Mouse (Mus musculus) cerebellum, adult 11-12 months (tissue): ENCODE measurements around the gene Shf.
"Not testable (repeated sequence)": the region's sequence is repeated elsewhere in the genome, so short reads cannot be mapped to it uniquely, and the experiment has no call there.

ENCODE experiments used
- DNase-seq: peaks from one replicate; pipeline ENCODE4 v3.0.0; 2022

Gene Shf

GRCm38 (mm10) chr2:122368995-122369739, at the start of gene Shf:
Gene Shf (minus strand): TSS chr2:122369162.
- DNase-seq = peak; percentile 94

GRCm38 (mm10) chr2:122408928-122409327, 40.0 kb upstream of the Shf start:
- DNase-seq = no peak

DNA sequence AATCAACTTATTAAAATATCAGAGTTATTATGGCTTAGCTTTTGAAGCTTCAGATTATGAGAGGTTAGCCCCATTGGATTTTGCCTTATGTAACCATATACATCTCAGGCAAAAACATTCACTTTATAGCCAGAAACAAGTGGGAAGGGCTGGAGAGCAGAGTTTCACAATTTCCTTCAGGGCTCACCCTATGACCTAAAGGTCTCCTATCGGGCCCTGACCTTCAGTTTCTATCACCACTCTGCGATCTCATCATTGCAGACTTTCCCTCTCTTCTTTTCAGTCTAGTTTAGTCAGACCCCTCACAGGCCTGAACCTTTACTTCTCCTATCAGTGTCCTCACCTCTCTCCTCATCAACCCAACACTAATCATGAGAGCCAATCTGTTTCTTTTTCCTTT, 38.6 kb upstream of the Shf start:
- no peak for DNase-seq

- DNase-seq = no peak
Measured at GRCm38 (mm10) chr2:122396150-122396549, 27.2 kb upstream of the Shf start.

GRCm38 (mm10) chr2:122387135-122387534, 18.2 kb upstream of the Shf start:
- not testable (repeated sequence) for DNase-seq

- DNase-seq = no peak
Measured at GRCm38 (mm10) chr2:122385095-122385494, 16.1 kb upstream of the Shf start.

DNA sequence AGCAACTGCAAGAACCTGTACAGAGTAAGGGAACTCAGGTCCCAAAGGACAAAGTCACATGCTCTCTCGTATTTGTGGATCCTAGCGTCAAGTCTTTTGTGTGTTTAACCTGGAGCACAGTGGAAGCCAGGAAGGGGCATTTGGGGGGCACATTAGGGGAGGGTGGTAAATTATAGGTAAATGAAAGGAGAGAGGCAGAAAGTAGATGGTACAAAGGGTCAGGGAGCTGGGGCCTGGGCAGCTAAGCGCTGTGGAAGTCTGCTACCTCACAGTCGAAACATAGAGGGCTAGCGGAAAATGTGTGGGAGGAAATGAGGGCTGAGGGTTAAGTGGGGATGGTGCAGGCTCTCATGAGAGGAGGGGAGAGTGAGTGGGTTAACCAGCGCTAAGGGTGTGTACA, 13.2 kb upstream of the Shf start:
- no peak for DNase-seq

GRCm38 (mm10) chr2:122381329-122382103, 12.6 kb upstream of the Shf start:
- DNase-seq = peak; percentile 30

- DNase-seq = peak; percentile 72
Measured at GRCm38 (mm10) chr2:122380768-122381311, 11.9 kb upstream of the Shf start.

- peak; percentile 33 for DNase-seq
Measured at GRCm38 (mm10) chr2:122379292-122379650, 10.3 kb upstream of the Shf start.

DNA sequence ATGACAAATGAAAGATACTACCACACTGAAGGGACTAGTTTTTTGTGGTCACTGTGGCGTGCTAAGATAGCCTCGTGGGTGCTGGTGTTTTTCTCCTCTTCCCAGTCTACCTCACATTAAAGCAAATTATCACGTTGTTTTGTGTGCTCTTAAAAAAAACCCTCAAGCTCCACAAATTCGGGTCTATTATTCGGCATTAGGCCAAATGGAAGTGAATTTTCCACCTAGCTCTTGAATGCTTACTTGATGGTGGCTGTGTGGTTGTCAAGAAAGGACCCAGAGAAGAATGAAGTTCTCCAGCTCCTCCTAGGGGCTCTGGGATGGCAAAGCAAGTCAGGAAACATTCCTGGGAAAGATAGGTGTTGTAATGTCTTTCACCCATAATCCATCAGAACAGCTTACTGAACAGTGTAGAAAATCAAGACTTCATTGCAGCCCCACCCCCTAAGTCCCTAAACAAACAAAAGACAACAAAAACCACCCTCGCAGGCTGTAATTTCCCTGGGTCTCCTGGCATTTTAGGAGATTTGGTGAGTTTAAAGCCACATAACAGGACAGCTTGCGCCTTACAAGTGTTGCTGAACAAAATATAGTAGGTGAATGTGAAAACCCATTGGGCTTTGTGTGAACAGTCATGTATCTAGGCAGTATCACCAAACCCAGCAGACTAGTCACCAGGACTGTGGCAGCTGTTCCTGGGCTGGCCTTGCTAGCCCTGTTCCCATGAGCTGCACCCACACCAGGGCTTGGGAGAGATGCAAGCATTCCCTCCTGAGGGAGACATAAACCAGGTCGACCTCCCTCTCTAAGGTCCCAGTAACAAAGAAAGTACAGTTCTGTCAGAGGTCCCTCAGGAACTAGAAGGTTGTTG, 9.7 kb upstream of the Shf start:
- DNase-seq = peak; percentile 69

GRCm38 (mm10) chr2:122377751-122378246, 8.8 kb upstream of the Shf start:
- DNase-seq = no peak

GRCm38 (mm10) chr2:122377215-122377674, 8.3 kb upstream of the Shf start:
- DNase-seq = peak; percentile 97

GRCm38 (mm10) chr2:122376041-122376561, 7.1 kb upstream of the Shf start:
- DNase-seq = peak; percentile 68

GRCm38 (mm10) chr2:122375391-122375991, 6.5 kb upstream of the Shf start:
- DNase-seq = peak; percentile 97

GRCm38 (mm10) chr2:122374666-122375331, 5.8 kb upstream of the Shf start:
- peak; percentile 44 for DNase-seq

- DNase-seq = peak; percentile 30
Measured at GRCm38 (mm10) chr2:122374012-122374411, 5.0 kb upstream of the Shf start.

DNA sequence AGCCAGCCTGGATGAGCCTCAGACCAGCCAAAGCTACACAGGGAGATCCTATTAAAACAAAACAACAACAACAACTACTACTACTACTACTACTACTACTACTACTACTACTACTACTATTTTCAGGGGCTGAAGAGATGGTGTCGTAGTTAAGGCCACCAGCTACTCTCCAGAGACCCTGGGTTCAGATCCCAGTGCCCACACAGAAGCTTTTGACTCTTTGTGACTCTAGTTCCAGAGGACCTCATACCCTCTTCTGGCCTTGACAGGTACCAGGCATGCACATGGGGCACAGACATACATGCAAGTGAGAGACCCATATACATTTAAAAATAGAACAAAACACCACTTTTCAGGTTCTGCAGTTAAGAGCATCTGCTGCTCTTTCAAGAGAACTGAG, 3.6 kb upstream of the Shf start:
- no peak for DNase-seq

DNA sequence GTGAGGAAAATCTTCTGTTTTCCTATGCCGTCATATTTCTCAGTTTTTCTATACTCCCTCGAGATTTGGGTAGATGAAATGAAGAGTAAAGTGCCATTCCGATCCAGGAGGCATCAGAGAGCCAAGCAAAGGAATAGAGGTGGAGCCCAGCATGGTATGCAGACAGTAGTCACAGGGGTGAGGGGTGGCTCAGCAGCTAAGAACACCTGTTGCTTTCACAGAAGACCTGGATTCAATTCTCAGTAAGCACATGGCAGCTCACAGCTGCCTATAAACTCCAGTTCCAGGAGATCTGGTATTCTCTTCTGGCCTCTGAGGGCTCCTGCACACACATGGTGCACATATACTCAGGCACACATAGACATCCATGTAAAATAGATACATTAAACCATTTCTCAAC, 3.1 kb upstream of the Shf start:
- DNase-seq = peak; percentile 21

DNA sequence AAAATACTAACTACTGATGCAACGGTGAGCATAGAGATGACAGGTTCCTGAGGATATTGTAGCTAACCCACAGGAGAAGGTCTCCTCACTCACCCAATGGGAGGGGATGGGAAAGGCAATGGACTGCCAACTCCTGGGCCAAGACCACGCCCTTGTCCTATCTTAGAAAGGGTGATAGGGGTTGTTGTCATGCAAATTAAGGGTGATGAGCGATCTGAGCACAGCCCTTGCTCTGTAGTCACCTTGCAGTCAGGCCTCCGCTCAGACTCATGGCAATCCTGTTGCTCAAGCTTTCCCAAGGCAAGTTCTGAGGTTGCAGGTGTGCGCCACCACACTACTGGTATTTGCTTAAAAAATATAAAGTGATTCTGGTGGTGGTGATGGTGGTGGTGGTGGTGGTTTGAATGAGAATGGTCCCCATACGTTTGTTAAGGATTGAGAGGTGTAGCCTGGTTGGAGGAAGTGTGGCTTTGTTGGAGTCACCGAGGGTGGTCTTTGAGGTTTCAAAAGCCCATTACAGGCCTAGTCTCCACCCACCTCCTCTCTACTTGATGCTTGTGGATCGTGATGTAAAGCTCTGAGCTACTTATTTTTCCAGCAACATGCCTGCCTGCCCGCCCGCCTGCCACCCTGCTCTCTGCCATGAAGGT, 1.3 kb upstream of the Shf start:
- DNase-seq = peak; percentile 55
